Mouse (Mus musculus) liver, adult 2 months (tissue): ENCODE results near the gene Txnrd1.

Experiments used
- CTCF ChIP-seq: fragments of 200-500 bp; IDR thresholded peaks from 2 replicates; pipeline ENCODE4 v1.5.1; 2011; ENCODE audit warnings: low read depth, low read length, control low read depth
- POLR2A ChIP-seq: fragments of 200-500 bp; IDR thresholded peaks from 2 replicates; pipeline ENCODE4 v1.6.1; 2011; ENCODE audit warnings: low read length, control low read depth; ENCODE audit not compliant: insufficient read depth; ENCODE audit errors: extremely low read depth

DNA sequence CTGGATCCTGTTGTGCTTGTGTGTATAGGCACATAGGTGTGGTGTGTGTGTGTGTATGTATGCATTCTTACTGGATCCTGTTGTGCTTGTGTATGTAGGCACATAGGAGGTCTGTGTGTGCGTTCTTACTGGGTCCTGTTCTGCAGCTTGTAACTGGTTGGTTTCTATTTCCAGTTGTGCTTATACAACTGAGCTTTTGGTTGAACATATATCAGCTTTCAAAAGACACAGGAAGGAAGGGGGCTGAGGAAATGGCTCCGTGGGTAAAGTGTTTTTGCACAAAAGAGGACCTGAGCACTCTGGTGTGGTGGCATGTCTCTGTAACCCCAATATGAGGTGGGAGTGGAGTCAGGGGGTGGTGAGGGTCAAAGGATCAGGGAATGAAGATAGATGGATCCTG, 57.2 kb downstream of the Txnrd1 start:
- TF ChIP-seq CTCF, result no peak
- TF ChIP-seq POLR2A, result no peak
